31 mouse cellular contexts compared by ENCODE assay signal in the genomic region with DNA sequence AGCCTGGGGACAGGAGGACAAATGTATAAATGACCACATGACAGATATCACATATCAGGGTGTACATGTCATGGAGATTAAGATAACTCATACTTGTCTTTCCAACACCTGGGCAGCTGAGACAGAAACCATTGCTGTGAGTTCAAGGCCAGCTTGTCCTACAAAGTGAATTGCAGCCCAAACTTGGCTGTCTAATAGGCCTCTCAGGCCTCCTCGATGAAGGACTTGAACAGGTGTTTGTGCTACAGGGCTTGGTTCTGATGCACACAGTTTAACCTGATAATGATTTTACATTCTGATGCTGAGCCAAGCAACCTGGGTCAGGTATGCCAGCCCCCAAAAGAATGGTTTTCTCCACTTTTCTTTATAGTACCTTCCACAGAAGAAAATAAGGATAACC. TPM values are rescaled to one million over a fixed set of nuclear protein-coding genes. Genes with fewer than 3 reads are reported as not detected.
DNase-seq lines count a peak whose midpoint lies in the region; ATAC-seq and TF ChIP-seq lines count a peak whose summit lies in the region.
"Had no signal": no experiment of that assay in that cellular context is flagged by ENCODE, and none has a peak within 500 bp of the region (broad histone marks: within the 10 kb centered on the region; RNA-seq: fewer than 3 reads in every experiment).

No protein-coding gene starts in this region.

- ATAC-seq in hindbrain, embryonic 12.5 days (ENCODE audit: low FRiP score), result no peak
- ATAC-seq: activated CD4-positive, CD25-positive, alpha-beta regulatory T cell, adult 4 months; CD4-positive, CD25-positive, alpha-beta regulatory T cell, adult 4 months; forebrain, embryonic 14.5 days; forebrain, embryonic 16.5 days; Patski had no signal

- H3K4me2 ChIP-seq in hindbrain, embryonic 12.5 days (replicated peaks), result no peak overlapping the region
- H3K4me2 ChIP-seq: embryonic facial prominence, embryonic 13.5 days; embryonic facial prominence, embryonic 15.5 days; forebrain, embryonic 12.5 days had no signal

- H3K27me3 ChIP-seq in E14TG2a.4 (ENCODE audit: insufficient read depth, low read length), result no peaks in the 10 kb centered on the region
- H3K27me3 ChIP-seq in hindbrain, embryonic 12.5 days, result peaks cover 9% of the 10 kb centered on the region
- H3K27me3 ChIP-seq: CH12.LX, Patski had no signal

- no peak overlapping the region for H3K27ac ChIP-seq in hindbrain, embryonic 12.5 days
- H3K27ac ChIP-seq: embryonic facial prominence, embryonic 13.5 days; embryonic facial prominence, embryonic 15.5 days; forebrain, embryonic 10.5 days; forebrain, embryonic 12.5 days had no signal

- no peak overlapping the region for H3K9ac ChIP-seq in hindbrain, embryonic 12.5 days
- H3K9ac ChIP-seq: embryonic facial prominence, embryonic 13.5 days; embryonic facial prominence, embryonic 15.5 days; forebrain, embryonic 12.5 days had no signal

- H3K36me3 ChIP-seq in E14TG2a.4 (ENCODE audit: insufficient read depth, low read length), result peaks cover 4% of the 10 kb centered on the region
- no peaks in the 10 kb centered on the region for H3K36me3 ChIP-seq in hindbrain, embryonic 12.5 days
- H3K36me3 ChIP-seq: embryonic facial prominence, embryonic 13.5 days; embryonic facial prominence, embryonic 15.5 days; forebrain, embryonic 10.5 days; forebrain, embryonic 12.5 days; G1E had no signal

- TF ChIP-seq CTCF in E14TG2a.4 (conservative IDR thresholded peaks at IDR 0.05; ENCODE audit: low read length), result no peak

- H3K4me1 ChIP-seq in E14TG2a.4 (replicated peaks; ENCODE audit: low read depth, low read length), result peaks cover 69% of the 10 kb centered on the region
- H3K4me1 ChIP-seq in hindbrain, embryonic 12.5 days, result no peaks in the 10 kb centered on the region
- H3K4me1 ChIP-seq: embryonic facial prominence, embryonic 13.5 days; embryonic facial prominence, embryonic 15.5 days; forebrain, embryonic 10.5 days had no signal

- no peaks in the 10 kb centered on the region for H3K9me3 ChIP-seq in E14TG2a.4 (ENCODE audit: low read length)
- H3K9me3 ChIP-seq in hindbrain, embryonic 12.5 days (replicated peaks), result no peaks in the 10 kb centered on the region
- H3K9me3 ChIP-seq: embryonic facial prominence, embryonic 13.5 days; embryonic facial prominence, embryonic 15.5 days; forebrain, embryonic 10.5 days; forebrain, embryonic 12.5 days; G1E had no signal

- 39% methylated on average over 1 of the region's 1 CpGs for WGBS in hindbrain, embryonic 12.5 days

- DNase-seq in ES-CJ7 (ENCODE audit: low read depth, low spot score) (peak; percentile 72), R1 (ENCODE audit: low read depth, low spot score) (peak; percentile 77)
- DNase-seq in embryo, embryonic 10 days (ENCODE audit: low spot score), result no peak
- no peak for DNase-seq in ovary, adult 18-20 months (ENCODE audit: low spot score)
- DNase-seq: adrenal gland, adult 8-10 months; adrenal gland, postnatal 25 days; B cell, adult 2 months; cerebellum, adult 11-12 months; cerebellum, adult 2 months; cerebellum, adult 9-10 months; cerebellum, postnatal 10 days; cerebellum, postnatal 25 days; embryo, embryonic 11 days had no signal

- peak overlapping the region; percentile 70 for H3K4me3 ChIP-seq in E14TG2a.4 (replicated peaks; ENCODE audit: low read length)
- H3K4me3 ChIP-seq in hindbrain, embryonic 12.5 days, result no peak overlapping the region
- H3K4me3 ChIP-seq: embryonic facial prominence, embryonic 13.5 days; embryonic facial prominence, embryonic 15.5 days; erythroblast, embryonic 14.5 days; forebrain, embryonic 10.5 days; forebrain, embryonic 12.5 days had no signal

RNA-seq across cellular contexts. Expression of gene Nlrp12, which starts 36.4 kb away (rescaled TPM):
- not detected in 2 replicates for polyA plus RNA-seq in hindbrain, embryonic 12.5 days (2016; fragmentation: Nextera tagmentation; extraction: Ambion mirVana)
- polyA plus RNA-seq: brain, embryonic 14.5 days; CD4-positive, CD25-positive, alpha-beta regulatory T cell, adult 4 months; cerebellum, adult 2 months; embryonic facial prominence, embryonic 11.5 days; embryonic facial prominence, embryonic 13.5 days; embryonic facial prominence, embryonic 15.5 days; erythroblast, embryonic 14.5 days; forebrain, embryonic 10.5 days; forebrain, embryonic 12.5 days; forebrain, embryonic 14.5 days; forebrain, embryonic 16.5 days; G1E; Patski had no signal

RNA-seq across cellular contexts. Expression of gene AU018091, which starts 44.2 kb away (rescaled TPM):
- polyA plus RNA-seq in hindbrain, embryonic 12.5 days (2016; fragmentation: Nextera tagmentation; extraction: Ambion mirVana), result 0.14 and 0.23 TPM in 2 replicates
- polyA plus RNA-seq: activated CD4-positive, CD25-positive, alpha-beta regulatory T cell, adult 4 months; CD4-positive, CD25-positive, alpha-beta regulatory T cell, adult 4 months; cerebellum, adult 2 months; cortical plate, adult 2 months; erythroblast, embryonic 14.5 days; forebrain, embryonic 14.5 days; forebrain, embryonic 16.5 days; frontal cortex, adult 2 months; G1E had no signal

Comparison
In these comparisons a context has a peak if more than half of its experiments do, and no peak if none do; other contexts are left out.
1. DNase-seq: peak in ES-CJ7 (single experiment) and R1 (single experiment); none in embryo, embryonic 10 days (single experiment) and ovary, adult 18-20 months (single experiment).